Mouse (Mus musculus): ENCODE results near the gene Pbx3.

Pbx3 gene

DNA sequence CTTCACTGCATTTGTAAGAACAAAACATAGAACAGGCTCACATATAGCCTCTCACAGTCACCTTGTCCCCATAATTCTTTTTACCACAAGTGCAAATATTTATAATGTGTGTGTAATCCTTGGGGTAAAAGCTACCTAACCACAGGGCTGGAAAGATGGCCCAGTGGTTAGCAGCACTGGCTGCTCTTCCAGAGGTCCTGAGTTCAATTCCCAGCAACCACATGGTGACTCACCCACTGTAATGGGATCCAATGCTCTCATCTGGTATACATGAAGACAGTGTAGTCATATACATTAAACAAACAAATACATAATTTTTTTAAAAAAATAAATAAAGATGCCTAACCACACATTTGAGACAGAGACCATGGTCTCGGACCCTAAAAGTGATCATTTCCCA is 240.2 kb downstream of the Pbx3 start:
- DNase-seq = no peak

DNA sequence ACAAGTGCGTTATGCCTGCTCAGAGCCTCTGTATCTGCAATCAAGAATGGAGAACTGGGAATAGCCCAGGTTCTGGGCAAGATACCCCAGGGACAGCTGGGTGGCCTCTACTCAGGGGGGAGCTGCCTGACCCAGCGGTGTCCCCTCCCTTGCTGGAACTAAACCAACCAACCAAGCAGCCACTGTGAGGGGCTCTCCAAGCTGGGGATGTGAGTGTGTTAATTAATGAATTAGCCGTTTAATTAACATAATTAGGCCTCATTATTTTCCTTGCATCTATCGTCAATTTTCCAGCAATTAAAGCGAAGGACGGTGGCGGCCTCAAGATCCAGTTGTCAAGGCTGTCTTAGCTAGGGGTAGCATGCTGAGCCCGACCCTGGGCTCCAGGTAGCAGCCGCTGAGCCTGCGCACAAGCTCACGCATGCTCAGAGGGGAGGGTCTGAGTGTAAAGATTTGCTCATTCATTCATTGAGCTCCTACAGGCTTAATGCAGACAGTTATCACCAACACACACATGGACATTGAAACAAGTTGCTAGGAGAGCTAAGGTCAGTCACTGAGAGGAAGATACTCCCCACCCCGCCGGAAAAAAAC is 243.2 kb downstream of the Pbx3 start:
- DNase-seq = no peak

DNA sequence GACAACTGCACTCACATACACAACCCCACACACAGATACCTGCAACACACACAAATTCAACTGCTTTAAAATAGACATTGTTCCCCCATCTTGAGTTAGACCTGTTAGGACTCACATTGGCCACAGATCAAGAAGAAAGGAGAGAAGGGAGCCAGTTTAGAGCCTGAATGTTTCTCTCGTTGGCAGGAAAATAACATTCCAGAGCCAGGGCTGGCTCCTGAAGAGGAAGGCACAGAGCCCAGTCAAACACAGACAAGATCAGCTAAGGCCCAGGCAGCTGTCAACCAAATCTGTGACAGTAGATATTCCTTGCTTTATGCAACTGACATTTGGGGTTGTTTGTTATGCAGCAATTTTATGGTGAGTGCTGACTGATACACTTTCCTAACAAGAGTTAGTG is 245.1 kb downstream of the Pbx3 start:
- DNase-seq = no peak

DNA sequence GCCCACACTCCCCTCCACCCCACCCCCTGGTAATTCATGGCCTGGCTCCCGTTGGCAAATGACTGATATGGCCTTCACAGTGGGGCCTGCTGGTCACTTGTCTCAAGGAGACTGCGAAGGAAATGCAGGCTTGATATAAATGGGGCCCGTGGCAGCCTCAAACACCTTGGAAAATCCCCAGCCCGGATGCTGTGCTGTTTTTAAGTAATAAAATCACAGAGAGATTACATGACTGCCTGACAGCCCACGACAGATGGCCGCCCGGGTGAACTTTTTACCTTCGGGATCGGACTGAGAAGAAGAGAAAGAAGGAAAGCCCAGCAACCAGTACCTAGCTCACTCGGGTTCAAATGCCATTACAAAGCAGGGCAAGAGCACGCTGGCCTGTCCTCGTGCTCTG is 249.0 kb downstream of the Pbx3 start:
- no peak for DNase-seq

Data from thymus, postnatal 14 days (tissue).